8 mouse cellular contexts compared by ENCODE assay signal in genomic region chr8:13105908-13106551, GRCm38 (mm10). TPM values are rescaled to one million over a fixed set of nuclear protein-coding genes. Genes with fewer than 3 reads are reported as not detected.
DNase-seq lines count a peak whose midpoint lies in the region; ATAC-seq lines count a peak whose summit lies in the region.

No protein-coding gene starts in this region.

- peak; percentile 58 to 67 for DNase-seq in adrenal gland, postnatal 36 days
- DNase-seq in adrenal gland, adult (ENCODE audit: inconsistent age in 2 of 2, low spot score in 1 of 2) = no peak
- peak; percentile 51 for DNase-seq in 3T3-L1 (ENCODE audit: low read depth, low spot score)
- DNase-seq in c-Kit-negative CD71-positive TER-119-positive erythroid progenitor cells, embryonic 14.5 days (ENCODE audit: low read depth, low spot score) = peak; percentile 47
- peak; percentile 55 for DNase-seq in gastrocnemius, postnatal 25 days
- peak; percentile 9 to 81 for DNase-seq in left cerebral cortex, postnatal 10 days (ENCODE audit: extremely low spot score in 1 of 2, low spot score in 2 of 2)
- DNase-seq in thymus, adult 18-20 months = peak; percentile 48 to 56

- peak overlapping the region; percentile 97 for H3K4me3 ChIP-seq in midbrain, embryonic 13.5 days (replicated peaks)

- peaks cover 35% of the 10 kb centered on the region for H3K4me1 ChIP-seq in midbrain, embryonic 13.5 days (replicated peaks)

- peak overlapping the region; percentile 96 for H3K9ac ChIP-seq in midbrain, embryonic 13.5 days (replicated peaks)

- WGBS in midbrain, embryonic 13.5 days = under 1% methylated on average over 60 of the region's 63 CpGs

- intact Hi-C loops in left cerebral cortex, postnatal 10 days (cut with DNase I) = no loop called here

- ATAC-seq in midbrain, embryonic 13.5 days = peak; percentile 68

- peaks cover 12% of the 10 kb centered on the region; the same call in 1 of the 2 replicates for H3K36me3 ChIP-seq in midbrain, embryonic 13.5 days

- H3K9me3 ChIP-seq in midbrain, embryonic 13.5 days = no peaks in the 10 kb centered on the region

- peak overlapping the region; percentile 86 for H3K4me2 ChIP-seq in midbrain, embryonic 13.5 days (replicated peaks)

- no peaks in the 10 kb centered on the region for H3K27me3 ChIP-seq in midbrain, embryonic 13.5 days

- peak overlapping the region; percentile 94 for H3K27ac ChIP-seq in midbrain, embryonic 13.5 days

RNA-seq across cellular contexts. Expression of gene Cul4a, which starts 0.6 kb away (rescaled TPM):
- total RNA-seq in adrenal gland, postnatal 36 days (2021) = 100 to 1,000 TPM; 108 to 166 TPM
- 10 to 100 TPM; 62.2 to 66.4 TPM for total RNA-seq in gastrocnemius, postnatal 25 days (2021)
- total RNA-seq in left cerebral cortex, postnatal 10 days (2021) = 10 to 100 TPM; 59.8 to 62.4 TPM
- polyA plus RNA-seq in midbrain, embryonic 13.5 days (2015; fragmentation: Nextera tagmentation; extraction: Ambion mirVana) = 69.6 and 76.1 TPM in 2 replicates

RNA-seq across cellular contexts. Expression of gene Pcid2, which starts 0.8 kb away (rescaled TPM):
- total RNA-seq in adrenal gland, postnatal 36 days (2021) = 10 to 100 TPM; 21.6 to 23.1 TPM
- 1 to 10 TPM; 7.1 to 8.0 TPM for total RNA-seq in gastrocnemius, postnatal 25 days (2021)
- total RNA-seq in left cerebral cortex, postnatal 10 days (2021) = 10 to 100 TPM; 29.3 to 29.4 TPM
- 49.2 and 50.0 TPM in 2 replicates for polyA plus RNA-seq in midbrain, embryonic 13.5 days (2015; fragmentation: Nextera tagmentation; extraction: Ambion mirVana)

RNA-seq across cellular contexts. Expression of gene Proz, which starts 45.3 kb away (rescaled TPM):
- not detected for total RNA-seq in adrenal gland, postnatal 36 days (2021)
- not detected for total RNA-seq in gastrocnemius, postnatal 25 days (2021)
- not detected for total RNA-seq in left cerebral cortex, postnatal 10 days (2021)
- 1.00 and 1.2 TPM in 2 replicates for polyA plus RNA-seq in midbrain, embryonic 13.5 days (2015; fragmentation: Nextera tagmentation; extraction: Ambion mirVana)

RNA-seq across cellular contexts. Expression of gene Lamp1, which starts 52.9 kb away (rescaled TPM):
- 100 to 1,000 TPM; 442 to 454 TPM for total RNA-seq in adrenal gland, postnatal 36 days (2021)
- total RNA-seq in gastrocnemius, postnatal 25 days (2021) = 100 to 1,000 TPM; 294 to 322 TPM
- 100 to 1,000 TPM; 300 to 304 TPM for total RNA-seq in left cerebral cortex, postnatal 10 days (2021)
- 223 and 242 TPM in 2 replicates for polyA plus RNA-seq in midbrain, embryonic 13.5 days (2015; fragmentation: Nextera tagmentation; extraction: Ambion mirVana)

Comparison
In these comparisons a context has a peak if more than half of its experiments do, and no peak if none do; other contexts are left out.
1. DNase-seq: peak in adrenal gland, postnatal 36 days (2 of 2), 3T3-L1 (single experiment), c-Kit-negative CD71-positive TER-119-positive erythroid progenitor cells, embryonic 14.5 days (single experiment), gastrocnemius, postnatal 25 days (single experiment), left cerebral cortex, postnatal 10 days (2 of 2) and thymus, adult 18-20 months (2 of 2); none in adrenal gland, adult (0 of 2).